Mouse (Mus musculus) testis, postnatal 10 days (tissue): ENCODE measurements around the gene H2-K1.

Experiments used
- DNase-seq: peaks from one replicate; pipeline ENCODE4 v3.0.0; 2021; ENCODE audit warnings: low spot score

Gene H2-K1

DNA sequence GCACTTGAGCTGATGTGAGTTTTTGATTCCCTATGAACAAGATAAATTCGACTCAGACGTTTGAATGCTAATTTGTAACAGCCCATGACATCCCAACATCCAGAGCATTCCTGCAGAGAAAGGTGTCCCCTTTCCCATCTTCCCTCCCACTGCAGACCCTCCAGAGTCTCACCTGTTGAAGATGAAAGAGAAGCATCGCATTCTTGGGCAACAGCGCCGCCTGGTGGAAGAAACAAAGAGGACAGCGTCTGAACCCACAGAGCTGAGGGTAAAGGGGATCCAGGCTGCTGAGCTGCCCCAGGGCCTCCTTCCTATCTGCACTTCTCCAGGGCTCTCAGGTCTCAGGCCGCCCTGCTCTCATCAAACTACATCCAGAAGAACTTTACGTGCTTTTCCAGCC is 18.0 kb downstream of the H2-K1 start:
- DNase-seq = peak; percentile 79

DNA sequence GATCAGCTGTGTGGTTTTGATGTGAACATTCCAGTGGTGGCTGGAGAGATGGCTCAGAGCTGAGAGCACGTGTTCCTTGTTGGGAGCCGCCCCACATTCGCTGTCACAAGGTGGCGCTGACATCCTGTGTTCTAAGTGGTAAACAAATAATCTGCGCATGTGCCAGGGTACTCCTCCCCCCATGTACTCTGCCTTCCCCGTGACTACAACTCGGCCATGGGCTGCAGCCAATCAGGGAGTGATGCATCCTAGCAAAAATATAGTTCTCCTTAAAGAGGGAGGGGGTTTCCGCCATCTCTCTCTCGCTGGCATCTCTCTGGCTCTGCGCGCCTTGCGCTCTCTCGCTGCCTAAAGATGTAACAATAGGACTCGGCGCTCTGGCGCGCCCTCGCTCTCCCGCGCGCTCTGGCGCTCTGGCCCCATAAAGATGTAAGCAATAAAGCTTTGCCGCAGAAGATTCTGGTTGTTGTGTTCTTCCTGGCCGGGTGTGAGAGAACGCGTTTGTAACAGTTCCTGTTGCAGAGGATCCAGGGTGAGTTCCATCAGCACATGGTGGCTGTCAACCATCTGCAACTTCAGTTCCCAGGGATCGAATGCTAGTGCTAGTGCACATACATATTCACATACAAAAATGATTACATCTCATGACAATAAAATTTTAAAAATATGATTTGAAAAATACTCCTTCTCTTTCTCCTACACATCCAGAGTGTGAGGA is 18.8 kb downstream of the H2-K1 start:
- DNase-seq = peak; percentile 86

DNA sequence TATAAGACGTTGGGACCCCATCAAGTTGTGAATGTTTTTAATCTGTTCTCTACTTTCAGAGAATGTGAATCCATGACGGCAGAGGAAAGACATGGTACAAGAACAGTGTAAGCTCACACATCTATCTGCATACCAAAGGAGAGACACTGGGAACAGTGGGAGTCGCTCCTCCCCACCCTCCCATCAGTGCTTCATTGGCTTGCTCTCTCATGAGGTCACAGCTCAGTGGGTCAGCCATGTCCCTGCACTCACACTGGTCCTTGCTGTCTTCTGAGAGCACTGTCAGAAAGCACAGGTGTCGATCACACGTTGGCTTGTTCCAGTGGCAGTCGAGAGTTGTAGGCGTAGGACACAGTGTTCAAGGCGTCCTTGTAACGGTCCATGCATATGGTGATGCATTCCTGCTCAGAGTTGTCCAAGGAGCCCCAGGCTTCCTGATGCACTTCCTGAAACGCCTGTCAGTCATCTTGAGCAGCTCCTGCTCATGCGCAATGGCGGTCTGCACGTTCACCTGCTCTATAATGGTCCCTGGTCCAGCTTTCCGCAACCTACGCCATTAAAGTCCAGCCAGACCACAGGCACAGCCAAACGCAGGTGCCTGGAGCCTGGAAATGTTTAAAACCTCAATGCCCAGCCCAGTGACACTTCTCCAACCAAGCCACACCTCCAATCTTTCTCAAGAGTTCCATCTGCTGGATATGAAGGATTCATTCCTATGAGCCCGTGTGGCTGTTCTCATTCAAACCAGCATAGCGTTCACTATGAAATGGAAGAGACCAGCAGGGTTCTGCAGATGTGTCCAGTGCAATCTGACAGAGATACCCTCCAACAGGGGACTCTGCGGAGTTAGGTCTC is 19.7 kb downstream of the H2-K1 start:
- DNase-seq = no peak

DNA sequence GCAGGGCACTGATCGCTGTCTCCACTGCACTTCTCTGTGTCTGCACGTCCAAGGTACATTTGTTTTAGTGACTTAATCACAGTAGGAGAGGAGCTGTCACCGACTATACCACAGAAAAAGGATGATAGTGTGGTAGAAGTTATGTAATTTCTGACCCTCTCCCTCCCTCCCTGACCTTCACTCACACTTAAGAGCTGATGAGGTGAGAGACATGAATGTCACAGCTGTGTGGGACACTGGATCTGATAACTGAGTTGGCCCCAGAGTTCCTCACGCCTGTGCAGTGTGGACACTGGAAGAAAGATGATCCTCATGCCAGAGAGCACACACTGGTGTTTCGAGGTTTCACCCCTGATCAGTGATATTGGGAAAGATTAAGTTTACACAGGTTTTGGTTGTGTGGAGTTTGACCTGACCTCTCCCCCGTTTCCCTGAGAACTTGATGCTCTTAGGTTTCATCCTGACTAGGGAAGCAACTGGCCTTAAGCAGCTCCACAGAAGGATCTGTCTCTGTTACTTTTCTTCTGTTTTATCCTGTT is 20.6 kb downstream of the H2-K1 start:
- no peak for DNase-seq

DNA sequence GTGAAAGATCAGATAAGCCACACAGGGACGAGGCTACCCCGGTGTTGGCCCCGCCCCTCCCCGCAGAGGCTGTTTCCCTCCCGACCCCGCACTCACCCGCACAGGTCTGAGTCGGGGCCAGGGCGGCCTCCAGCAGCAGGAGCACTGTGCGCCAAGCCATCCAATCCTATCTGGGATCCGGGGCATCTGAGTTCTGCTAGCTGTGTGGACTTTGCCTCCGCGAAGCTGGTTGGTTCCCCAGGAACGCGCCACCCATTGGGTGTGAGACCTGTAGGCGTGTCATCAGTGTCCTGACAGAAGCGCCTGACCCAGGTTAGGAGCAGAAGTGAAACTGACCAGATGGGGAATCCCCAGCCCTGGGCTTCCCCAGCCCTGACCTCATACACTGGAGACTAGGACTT is 21.5 kb downstream of the H2-K1 start:
- DNase-seq = peak; percentile 52

DNA sequence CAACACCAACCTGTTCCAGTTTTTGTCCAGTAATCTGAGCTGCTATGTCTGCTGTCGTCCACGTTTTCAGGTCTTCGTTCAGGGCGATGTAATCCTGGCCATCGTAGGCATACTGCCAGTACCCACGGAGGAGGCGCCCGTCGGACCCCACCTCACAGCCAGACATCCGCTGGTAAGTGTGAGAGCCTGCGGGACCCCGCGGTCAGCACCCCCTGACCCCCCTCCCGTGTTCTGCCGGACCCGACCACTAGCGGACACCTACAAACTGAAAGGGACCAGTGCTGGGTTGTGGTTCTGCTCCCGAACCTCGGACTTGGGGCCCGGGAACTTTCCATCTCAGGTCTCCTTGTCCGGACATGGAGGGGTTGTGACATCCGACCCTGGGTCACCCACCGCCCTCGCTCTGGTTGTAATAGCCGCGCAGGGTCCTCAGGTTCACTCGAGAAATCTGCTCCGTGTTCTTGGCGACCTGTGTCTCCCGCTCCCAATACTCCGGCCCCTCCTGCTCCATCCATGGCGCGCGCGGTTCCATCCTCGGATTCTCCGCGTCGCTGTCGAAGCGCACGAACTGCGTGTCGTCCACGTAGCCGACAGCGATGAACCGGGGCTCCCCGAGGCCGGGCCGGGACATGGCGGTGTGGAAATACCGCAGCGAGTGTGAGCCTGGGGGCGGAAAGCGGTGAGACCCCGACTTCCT is 22.1 kb downstream of the H2-K1 start:
- DNase-seq = no peak

DNA sequence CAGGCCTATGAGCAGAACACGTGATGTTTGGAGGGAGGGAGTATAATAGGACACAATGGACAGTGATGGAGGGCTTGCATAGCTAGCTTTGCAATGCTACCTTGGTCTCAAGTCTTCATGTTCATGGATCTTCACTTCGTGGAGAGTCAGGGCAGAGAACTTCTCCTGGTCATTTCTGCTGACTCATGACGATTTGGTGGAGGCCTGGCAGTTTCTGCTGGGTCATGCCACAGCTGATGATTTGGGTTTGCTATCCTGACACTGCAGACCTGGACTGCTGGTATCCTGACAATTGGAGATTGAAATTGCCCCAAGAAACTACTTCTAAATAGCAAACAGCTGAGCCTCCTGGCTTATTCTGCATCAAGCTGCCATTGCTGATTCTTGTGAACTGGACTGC is 26.6 kb downstream of the H2-K1 start:
- DNase-seq = no peak

DNA sequence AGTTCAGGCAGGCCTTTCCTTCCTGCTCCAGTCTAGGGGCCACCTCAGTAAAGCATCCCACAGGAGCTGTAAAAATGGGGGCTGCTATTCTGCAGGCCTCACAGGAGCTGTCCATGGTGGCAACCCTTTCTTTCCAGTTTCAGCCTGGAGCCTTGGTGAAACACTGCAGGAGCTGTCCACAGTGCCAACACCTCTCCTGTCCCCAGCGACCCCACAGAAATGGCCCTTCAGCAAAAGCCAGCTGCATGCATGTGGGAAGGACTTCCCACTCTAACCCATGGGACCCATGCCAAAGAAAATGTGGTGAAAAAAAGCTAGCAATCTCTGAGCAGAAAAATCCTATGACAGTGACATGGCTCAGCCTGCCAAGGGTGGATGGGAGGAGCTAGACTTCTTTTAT is 27.5 kb downstream of the H2-K1 start:
- DNase-seq = peak; percentile 75

DNA sequence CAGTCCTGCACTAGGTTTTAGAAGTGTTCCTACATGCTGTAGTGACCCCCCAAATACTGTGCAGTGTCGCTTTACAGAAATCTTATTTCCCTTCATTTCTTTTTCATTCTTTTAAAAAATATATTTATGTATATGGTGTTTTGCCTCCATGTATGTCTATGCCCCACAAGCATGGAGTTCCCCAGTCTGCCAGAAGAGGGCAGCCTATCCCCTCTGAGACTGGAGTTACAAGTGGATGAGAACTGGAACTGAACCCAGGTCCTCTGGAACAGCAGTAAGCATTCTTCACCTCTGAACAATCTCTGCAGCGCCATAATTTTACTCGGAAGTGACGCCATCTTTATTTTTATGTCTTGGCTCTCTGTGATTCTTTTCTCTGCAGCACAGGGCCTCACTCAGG is 30.8 kb downstream of the H2-K1 start:
- peak; percentile 54 for DNase-seq

DNA sequence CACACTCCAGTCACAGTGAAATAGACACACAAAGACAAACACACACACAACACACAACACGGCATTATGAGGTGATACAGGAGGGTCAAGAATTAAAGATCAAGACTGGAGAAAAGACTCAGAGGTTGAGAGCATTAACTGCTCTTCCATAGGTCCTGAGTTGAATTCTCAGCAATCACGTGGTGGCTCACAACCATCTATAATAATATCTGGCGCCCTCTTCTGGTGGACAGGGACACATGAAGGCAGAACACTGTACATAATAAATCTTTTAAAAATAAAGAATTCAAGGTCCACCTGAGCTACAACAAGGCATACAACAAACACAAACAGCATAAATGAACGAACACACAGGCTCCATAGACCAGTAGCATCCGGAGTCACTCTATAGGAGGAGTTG is 31.2 kb downstream of the H2-K1 start:
- no peak for DNase-seq

DNA sequence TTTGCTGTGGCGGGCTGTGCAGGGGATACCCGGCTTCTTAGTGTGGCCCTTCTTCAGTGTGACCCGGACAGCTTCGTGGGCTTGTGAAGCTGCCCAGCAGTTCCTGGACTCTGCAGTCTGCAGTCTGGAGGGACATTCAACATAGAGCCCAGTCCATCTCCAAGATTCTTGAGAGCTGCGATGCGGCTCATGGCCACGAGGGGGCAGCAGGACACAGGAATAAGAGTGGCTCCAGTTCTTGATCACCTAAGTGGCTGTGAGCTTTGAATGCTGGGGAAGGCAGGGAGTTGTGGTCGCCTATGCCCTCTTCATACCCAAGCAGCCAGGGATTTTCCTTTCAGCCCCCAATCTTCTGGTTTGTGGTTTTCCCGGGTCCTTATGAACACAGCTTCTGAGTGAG is 31.7 kb downstream of the H2-K1 start:
- DNase-seq = peak; percentile 83

DNA sequence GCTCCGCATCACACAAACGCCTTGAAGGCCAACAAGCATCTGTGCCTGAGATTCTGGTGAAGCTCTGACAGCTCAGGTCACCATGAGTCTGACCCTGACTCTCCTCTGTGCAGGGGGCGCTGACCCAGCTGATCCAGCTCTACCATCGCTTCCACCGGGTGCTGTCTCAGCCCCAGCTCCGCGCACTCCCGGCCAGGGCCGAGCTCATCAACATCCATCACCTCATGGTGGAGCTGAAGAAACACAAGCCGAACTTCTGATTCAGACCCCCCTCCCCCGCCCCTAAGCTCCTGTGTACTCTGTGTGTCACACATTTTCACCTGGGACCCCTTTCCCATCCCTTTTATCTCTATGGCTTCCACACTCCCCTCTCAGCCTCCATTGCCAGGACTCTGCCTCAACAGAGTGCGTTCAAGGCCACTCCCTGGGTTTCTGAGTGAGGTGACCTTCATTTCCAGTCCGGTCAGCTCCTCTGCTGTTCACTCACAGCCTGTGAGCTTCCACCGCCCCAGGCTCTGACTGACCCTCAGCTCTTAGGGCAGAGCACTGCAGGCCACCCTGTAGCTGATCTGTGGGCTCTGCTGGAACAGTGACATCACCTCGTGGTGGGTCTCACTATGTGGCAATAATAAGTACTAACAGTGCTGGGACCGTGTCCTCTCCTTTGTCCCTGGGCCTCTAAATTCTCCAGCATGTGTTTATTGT is 34.1 kb downstream of the H2-K1 start:
- peak; percentile 49 for DNase-seq

DNA sequence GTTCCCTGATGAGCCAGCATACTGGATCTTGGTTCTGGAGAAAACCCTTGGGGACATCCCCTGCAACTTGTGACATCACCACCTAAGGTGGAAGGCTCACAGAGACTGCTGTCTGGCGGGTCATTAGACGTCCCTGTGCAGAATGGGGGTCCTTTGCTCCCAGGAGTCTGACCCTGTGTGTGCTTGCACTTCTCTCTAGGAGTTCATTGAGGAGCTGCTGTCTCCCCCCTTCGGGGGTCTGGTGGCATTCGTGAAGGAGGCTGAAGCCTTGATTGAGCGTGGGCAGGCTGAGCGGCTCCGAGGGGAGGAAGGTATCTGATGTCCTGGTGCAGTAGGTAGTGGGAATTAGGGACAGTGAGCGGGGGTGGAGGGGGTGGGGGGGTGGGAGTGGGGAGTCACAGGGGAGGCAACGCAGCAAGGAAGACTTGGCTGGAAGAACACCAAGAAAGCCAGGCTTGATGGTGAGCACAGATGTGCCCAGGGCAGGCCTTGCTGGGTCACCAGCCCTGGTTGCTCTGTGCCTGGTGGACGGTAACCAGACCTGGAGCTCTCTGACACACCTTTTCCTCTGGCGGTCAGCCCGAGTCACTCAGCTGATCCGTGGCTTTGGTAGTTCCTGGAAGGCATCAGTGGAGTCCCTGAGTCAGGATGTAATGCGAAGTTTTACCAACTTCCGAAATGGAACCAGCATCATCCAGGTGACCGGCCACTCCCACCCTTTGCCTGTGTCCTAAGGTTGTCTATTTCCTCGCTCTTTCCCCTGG is 34.9 kb downstream of the H2-K1 start:
- peak; percentile 55 for DNase-seq

DNA sequence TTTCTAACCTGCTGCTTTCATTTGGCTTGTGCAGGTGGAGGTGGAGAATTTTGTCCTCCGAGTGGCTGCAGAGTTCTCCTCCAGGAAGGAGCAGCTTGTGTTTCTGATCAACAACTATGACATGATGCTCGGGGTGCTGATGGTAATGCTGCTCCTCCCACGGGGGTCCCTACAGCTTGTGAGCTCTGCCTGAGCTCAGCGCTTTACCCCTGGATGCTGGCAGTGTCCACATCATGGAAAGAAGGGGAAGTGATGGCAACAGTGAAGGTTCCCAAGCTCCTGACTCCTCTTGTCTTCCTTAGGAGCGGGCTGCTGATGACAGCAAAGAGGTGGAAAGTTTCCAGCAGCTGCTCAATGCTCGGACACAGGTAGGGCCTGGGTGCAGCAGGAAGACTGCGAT is 37.3 kb downstream of the H2-K1 start:
- DNase-seq = no peak

DNA sequence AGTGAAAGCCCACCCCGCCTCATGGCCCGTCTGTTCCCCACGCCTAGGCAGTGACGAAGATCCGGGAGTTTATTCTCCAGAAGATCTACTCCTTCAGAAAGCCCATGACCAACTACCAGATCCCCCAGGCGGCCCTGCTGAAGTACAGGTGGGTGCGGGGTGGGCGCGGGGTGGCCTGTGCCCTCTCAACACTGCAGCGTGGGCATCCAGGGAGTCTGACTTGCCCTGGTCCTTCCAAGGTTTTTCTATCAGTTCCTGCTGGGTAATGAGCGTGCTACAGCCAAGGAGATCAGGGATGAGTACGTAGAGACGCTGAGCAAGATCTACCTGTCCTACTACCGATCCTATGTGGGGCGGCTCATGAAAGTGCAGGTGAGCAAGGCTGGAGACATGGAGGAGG is 40.2 kb downstream of the H2-K1 start:
- DNase-seq = no peak

DNA sequence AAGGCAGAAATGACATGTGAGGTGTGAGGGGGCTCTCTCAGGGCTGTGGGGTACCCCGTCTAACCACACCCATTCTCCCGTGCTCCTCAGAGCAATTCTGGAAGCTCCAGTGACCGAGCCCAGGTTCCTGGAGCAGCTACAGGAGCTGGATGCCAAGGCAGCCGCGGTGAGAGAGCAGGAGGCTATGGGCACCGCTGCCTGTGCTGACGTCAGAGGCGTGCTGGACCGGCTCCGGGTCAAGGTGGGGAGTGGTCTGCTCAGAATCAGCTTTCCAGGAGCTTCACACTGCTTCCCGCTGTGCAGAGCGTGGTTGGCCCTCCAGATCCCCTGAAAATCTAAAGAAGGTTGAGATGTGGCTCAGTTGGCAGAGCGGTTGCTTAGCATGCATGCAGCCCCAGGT is 41.0 kb downstream of the H2-K1 start:
- peak; percentile 65 for DNase-seq

DNA sequence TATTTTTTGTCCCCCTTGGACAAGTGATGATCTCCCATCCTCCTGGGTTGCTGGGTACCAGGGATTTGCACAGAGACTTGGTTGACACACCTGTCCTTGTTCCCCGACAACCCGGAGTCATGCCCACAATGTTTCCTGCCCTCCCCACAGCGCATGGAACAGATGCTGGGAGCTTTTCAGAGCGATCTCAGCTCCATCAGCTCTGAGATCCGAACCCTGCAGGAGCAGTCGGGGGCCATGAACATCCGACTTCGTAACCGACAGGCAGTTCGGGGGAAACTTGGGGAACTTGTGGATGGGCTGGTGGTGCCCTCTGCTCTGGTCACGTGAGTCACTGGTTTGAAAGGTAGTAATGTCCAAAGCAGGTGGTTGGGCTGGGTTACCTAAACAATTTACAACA is 41.7 kb downstream of the H2-K1 start:
- DNase-seq = no peak

DNA sequence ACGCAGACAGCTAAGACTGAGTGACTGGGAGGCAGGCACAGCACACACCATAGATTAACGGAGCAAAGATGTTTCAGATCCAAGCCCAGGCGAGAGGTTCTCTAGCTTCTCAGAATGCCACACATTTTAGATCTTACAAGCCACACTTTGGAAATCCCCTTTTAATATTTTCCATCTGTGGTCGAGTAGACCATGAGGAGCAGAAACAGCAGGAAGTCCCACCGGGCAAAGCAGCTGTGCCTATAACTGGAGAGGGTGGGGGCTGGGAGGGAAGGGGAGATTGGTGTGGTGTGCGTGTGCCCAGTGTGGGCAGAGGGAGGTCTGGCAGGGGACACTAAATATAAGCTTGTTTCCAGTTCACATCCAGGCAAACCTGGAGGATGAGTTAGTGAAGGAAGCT is 42.7 kb downstream of the H2-K1 start:
- DNase-seq = no peak

DNA sequence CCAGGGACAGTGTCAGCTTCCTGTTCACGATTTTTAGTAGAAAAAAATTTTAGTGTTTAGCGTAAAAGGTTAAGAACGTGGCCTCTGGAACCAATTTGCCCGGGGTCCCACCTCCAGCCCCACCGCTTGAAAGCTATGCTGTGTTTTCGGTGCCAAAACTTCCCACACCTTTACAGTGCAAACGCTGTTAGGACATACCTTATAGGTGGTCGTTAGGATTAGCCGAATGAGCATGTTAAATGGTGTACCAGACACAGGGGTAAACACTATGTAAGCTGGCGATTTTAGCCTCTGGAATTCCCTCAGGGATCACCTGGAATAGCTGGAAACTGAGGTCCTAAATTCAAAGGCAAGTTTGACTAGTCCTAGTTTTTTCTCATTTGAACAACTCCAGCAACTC is 43.8 kb downstream of the H2-K1 start:
- DNase-seq = no peak

DNA sequence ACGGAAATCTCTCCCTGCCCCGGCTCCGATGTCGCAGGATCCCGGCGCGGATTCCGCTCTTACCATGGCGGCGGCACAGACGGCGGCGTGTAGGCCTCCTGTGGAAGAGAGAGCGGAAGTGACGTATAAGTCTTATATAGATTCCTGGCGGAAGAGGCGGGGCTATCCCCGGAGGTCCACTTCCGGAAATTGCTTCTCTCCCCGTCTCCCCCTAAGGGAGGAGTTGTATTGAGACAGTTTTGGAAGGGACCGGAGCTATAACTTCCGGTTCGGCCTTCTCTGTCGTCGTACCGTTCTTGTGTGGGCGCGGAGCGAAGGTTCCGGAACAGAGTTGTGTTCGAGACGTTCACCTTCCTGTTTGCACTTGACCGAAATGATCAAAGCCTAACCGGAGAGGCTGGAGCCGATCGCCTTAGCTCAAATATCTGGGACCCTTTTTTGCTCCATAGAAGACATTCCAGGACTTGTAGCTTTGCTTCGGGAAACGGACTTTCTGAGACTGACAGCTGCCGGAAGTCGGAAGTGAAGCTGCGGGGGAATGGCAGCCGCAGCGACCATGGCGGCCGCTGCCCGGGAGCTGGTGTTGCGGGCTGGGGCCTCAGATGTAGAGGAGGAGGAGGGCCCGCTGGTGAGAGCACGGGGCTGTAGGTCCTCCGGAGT is 44.5 kb downstream of the H2-K1 start, which contains the start of the genes Vps52 and Rps18:
TSS of gene Vps52 (plus strand) at position 258 of the 660 bp plus-strand sequence.
TSS of gene Rps18 (minus strand) at position 447 of the 660 bp plus-strand sequence.
- DNase-seq = peak; percentile 95
